Mouse (Mus musculus) kidney, embryonic 16.5 days (tissue): ENCODE measurements around the gene Sik3. TPM values are rescaled to one million over a fixed set of nuclear protein-coding genes. Genes with fewer than 3 reads are reported as not detected.

Source experiments
- ATAC-seq: fragments of 200-750 bp; cut with Nextera tagmentation; 2 replicates; pipeline ENCODE4 v1.8.0; 2017; ENCODE audit warnings: moderate TSS enrichment; ENCODE audit not compliant: low FRiP score, low TSS enrichment
- H3K27ac ChIP-seq: fragments of 300-500 bp; sonication (generic); 2 replicates; pipeline ENCODE4 v1.5.1; 2014; ENCODE audit warnings: low read length
- H3K27me3 ChIP-seq: fragments of 300-500 bp; sonication (generic); 2 replicates; pipeline ENCODE4 v1.6.1; 2014; ENCODE audit warnings: low read length, control low read depth, mixed read lengths; ENCODE audit not compliant: insufficient read depth
- H3K36me3 ChIP-seq: fragments of 300-500 bp; sonication (generic); 2 replicates; pipeline ENCODE4 v1.6.1; 2014; ENCODE audit warnings: low read length, control low read depth, mixed read lengths; ENCODE audit not compliant: insufficient read depth
- H3K4me1 ChIP-seq: fragments of 300-500 bp; sonication (generic); 2 replicates; pipeline ENCODE4 v1.6.1; 2014; ENCODE audit warnings: low read length, control low read depth, mixed read lengths; ENCODE audit not compliant: insufficient read depth
- H3K4me2 ChIP-seq: fragments of 300-500 bp; sonication (generic); replicated peaks from 2 replicates; pipeline ENCODE4 v1.6.1; 2014; ENCODE audit warnings: low read depth, low read length
- H3K4me3 ChIP-seq: fragments of 300-500 bp; sonication (generic); 2 replicates; pipeline ENCODE4 v1.5.1; 2014; ENCODE audit warnings: mild to moderate bottlenecking, low read length
- H3K9ac ChIP-seq: fragments of 300-500 bp; sonication (generic); replicated peaks from 2 replicates; pipeline ENCODE4 v1.6.1; 2014; ENCODE audit warnings: low read length
- H3K9me3 ChIP-seq: fragments of 300-500 bp; sonication (generic); 2 replicates; pipeline ENCODE4 v1.6.1; 2016; ENCODE audit warnings: low read length, control low read depth
- WGBS: fragments of 180-500 bp; shearing (Covaris S2); extraction: QIAGEN DNeasy Blood & Tissue Kit; methylation state at CpG from one replicate; pipeline ENCODE4 v1.1.7; 2014; 5-methylcytosine and 5-hydroxymethylcytosine counted together
- polyA plus RNA-seq: library from polyadenylated mRNA; unstranded; fragments of >200 nt; fragmentation: Nextera tagmentation; extraction: Ambion mirVana; gene quantifications from 2 replicates; pipeline ENCODE4 v1.2.1, GENCODE M21; 2015

Gene Sik3
- polyA plus RNA-seq: 5.2 and 5.6 TPM in 2 replicates

- Histone ChIP-seq H3K4me1 (peaks cover 36% of the 10 kb centered on the region), H3K4me2 (peak within 1 kb of the TSS; percentile 78), H3K27ac (peak within 1 kb of the TSS; percentile 94), H3K27me3 (no peaks in the 10 kb centered on the region), H3K4me3 (peak within 1 kb of the TSS; percentile 97), H3K9me3 (no peaks in the 10 kb centered on the region), H3K9ac (peak within 1 kb of the TSS; percentile 93), H3K36me3 (no peaks in the 10 kb centered on the region)
- ATAC-seq: peak; percentile 89
- 2% methylated on average over 39 of the region's 78 CpGs for WGBS
Observed at GRCm38 (mm10) chr9:46012091-46013008, at the start of gene Sik3, which contains the start of gene Pafah1b2. Gene Sik3 (plus strand): TSS chr9:46012820. Gene Pafah1b2 (minus strand): TSS chr9:46012690.

GRCm38 (mm10) chr9:45963577-45963976 is 49.0 kb upstream of the Sik3 start:
- Histone ChIP-seq H3K27ac (no peak overlapping the region), H3K27me3 (no peaks in the 10 kb centered on the region), H3K9me3 (no peaks in the 10 kb centered on the region), H3K9ac (no peak overlapping the region), H3K4me3 (no peak overlapping the region), H3K4me1 (0 out of 2 replicates have a peak, but pooled peaks cover 3% of the 10 kb centered on the region), H3K36me3 (peaks cover 50% of the 10 kb centered on the region), H3K4me2 (no peak overlapping the region)
- WGBS: 90% methylated on average over 6 of the region's 6 CpGs
- no peak for ATAC-seq

GRCm38 (mm10) chr9:45976884-45977283 is 35.7 kb upstream of the Sik3 start:
- Histone ChIP-seq H3K36me3 (peaks cover 27% of the 10 kb centered on the region), H3K27ac (no peak overlapping the region), H3K9ac (no peak overlapping the region), H3K27me3 (no peaks in the 10 kb centered on the region), H3K4me1 (peaks cover 7% of the 10 kb centered on the region; the same call in 1 of the 2 replicates), H3K4me3 (no peak overlapping the region), H3K4me2 (no peak overlapping the region), H3K9me3 (no peaks in the 10 kb centered on the region)
- no peak for ATAC-seq
- WGBS: 95% methylated on average over 2 of the region's 2 CpGs

GRCm38 (mm10) chr9:45979778-45980177 is 32.8 kb upstream of the Sik3 start:
- Histone ChIP-seq H3K9me3 (no peaks in the 10 kb centered on the region), H3K36me3 (peaks cover 9% of the 10 kb centered on the region), H3K27ac (no peak overlapping the region), H3K4me1 (peaks cover 25% of the 10 kb centered on the region), H3K4me2 (no peak overlapping the region), H3K4me3 (no peak overlapping the region), H3K9ac (no peak overlapping the region), H3K27me3 (no peaks in the 10 kb centered on the region)
- ATAC-seq: no peak
- WGBS: 95% methylated on average over 2 of the region's 2 CpGs

- no peaks in the 10 kb centered on the region for H3K27me3 ChIP-seq
- H3K36me3 ChIP-seq: peaks cover 6% of the 10 kb centered on the region; the same call in 1 of the 2 replicates
- no peak overlapping the region for H3K9ac ChIP-seq
- H3K9me3 ChIP-seq: no peaks in the 10 kb centered on the region
- no peak overlapping the region for H3K4me3 ChIP-seq
- H3K27ac ChIP-seq: no peak overlapping the region
- no peak overlapping the region for H3K4me2 ChIP-seq
- 87% methylated on average over 1 of the region's 1 CpGs for WGBS
- no peak for ATAC-seq
- H3K4me1 ChIP-seq: peaks cover 25% of the 10 kb centered on the region
Observed at GRCm38 (mm10) chr9:45980611-45981010, 32.0 kb upstream of the Sik3 start.

GRCm38 (mm10) chr9:45981331-45981730 is 31.3 kb upstream of the Sik3 start:
- H3K4me2 ChIP-seq: no peak overlapping the region
- ATAC-seq: no peak
- no peaks in the 10 kb centered on the region for H3K9me3 ChIP-seq
- H3K9ac ChIP-seq: no peak overlapping the region
- H3K4me3 ChIP-seq: no peak overlapping the region
- 0 out of 2 replicates have a peak, but pooled peaks cover 3% of the 10 kb centered on the region for H3K36me3 ChIP-seq
- H3K4me1 ChIP-seq: peaks cover 25% of the 10 kb centered on the region
- no peak overlapping the region for H3K27ac ChIP-seq
- no peaks in the 10 kb centered on the region for H3K27me3 ChIP-seq

- no peak for ATAC-seq
- peak overlapping the region; percentile 97 for H3K4me2 ChIP-seq
- peak overlapping the region; percentile 96 for H3K4me3 ChIP-seq
- H3K9me3 ChIP-seq: no peaks in the 10 kb centered on the region
- H3K27me3 ChIP-seq: no peaks in the 10 kb centered on the region
- H3K36me3 ChIP-seq: 0 out of 2 replicates have a peak, but pooled peaks cover 3% of the 10 kb centered on the region
- peaks cover 25% of the 10 kb centered on the region for H3K4me1 ChIP-seq
- WGBS: under 1% methylated on average over 23 of the region's 23 CpGs
- peak overlapping the region; percentile 96 for H3K27ac ChIP-seq
- H3K9ac ChIP-seq: peak overlapping the region; percentile 99
Observed at GRCm38 (mm10) chr9:45983676-45984408, 28.8 kb upstream of the Sik3 start.

GRCm38 (mm10) chr9:45984409-45985228 is 28.0 kb upstream of the Sik3 start:
- peaks cover 25% of the 10 kb centered on the region for H3K4me1 ChIP-seq
- peak overlapping the region; percentile 96 for H3K4me3 ChIP-seq
- no peaks in the 10 kb centered on the region for H3K27me3 ChIP-seq
- WGBS: under 1% methylated on average over 65 of the region's 76 CpGs
- H3K27ac ChIP-seq: peak overlapping the region; percentile 96
- peak overlapping the region; percentile 99 for H3K9ac ChIP-seq
- no peaks in the 10 kb centered on the region for H3K9me3 ChIP-seq
- H3K4me2 ChIP-seq: peak overlapping the region; percentile 97
- 0 out of 2 replicates have a peak, but pooled peaks cover 3% of the 10 kb centered on the region for H3K36me3 ChIP-seq
- ATAC-seq: peak; percentile 91

- H3K9ac ChIP-seq: peak overlapping the region; percentile 99
- ATAC-seq: peak; percentile 69; the same call in 1 of the 2 replicates
- H3K4me1 ChIP-seq: peaks cover 25% of the 10 kb centered on the region
- H3K27ac ChIP-seq: peak overlapping the region; percentile 96
- H3K4me3 ChIP-seq: peak overlapping the region; percentile 96
- WGBS: under 1% methylated on average over 4 of the region's 4 CpGs
- H3K36me3 ChIP-seq: 0 out of 2 replicates have a peak, but pooled peaks cover 3% of the 10 kb centered on the region
- peak overlapping the region; percentile 97 for H3K4me2 ChIP-seq
- no peaks in the 10 kb centered on the region for H3K27me3 ChIP-seq
- H3K9me3 ChIP-seq: no peaks in the 10 kb centered on the region
Observed at GRCm38 (mm10) chr9:45985229-45985567, 27.4 kb upstream of the Sik3 start.
